Mouse (Mus musculus) embryonic facial prominence, embryonic 11.5 days (tissue): Measurements from ENCODE around the gene Rad23a. TPM values are rescaled to one million over a fixed set of nuclear protein-coding genes. Genes with fewer than 3 reads are reported as not detected.

ENCODE experiments used
- ATAC-seq: fragments of 200-750 bp; cut with Nextera tagmentation; replicated peaks from 2 replicates; pipeline ENCODE4 v1.8.0; 2017; ENCODE audit warnings: low read depth; ENCODE audit not compliant: insufficient number of reproducible peaks, low FRiP score, low TSS enrichment
- DNase-seq: peaks from one replicate; pipeline ENCODE4 v3.0.0-alpha.2; 2015; ENCODE audit warnings: low spot score
- H3K27ac ChIP-seq: fragments of 300-500 bp; sonication (generic); replicated peaks from 2 replicates; pipeline ENCODE4 v1.5.1; 2014; ENCODE audit warnings: mild to moderate bottlenecking, low read depth, low read length, control low read depth
- H3K27me3 ChIP-seq: fragments of 300-500 bp; sonication (generic); 2 replicates; pipeline ENCODE4 v1.6.1; 2014; ENCODE audit warnings: mild to moderate bottlenecking, low read length, moderate library complexity, mixed read lengths; ENCODE audit not compliant: control insufficient read depth, insufficient read depth
- H3K36me3 ChIP-seq: fragments of 300-500 bp; sonication (generic); replicated peaks from 2 replicates; pipeline ENCODE4 v1.6.1; 2014; ENCODE audit warnings: low read depth, mild to moderate bottlenecking, low read length, moderate library complexity, mixed read lengths; ENCODE audit not compliant: control insufficient read depth, insufficient read depth
- H3K4me1 ChIP-seq: fragments of 300-500 bp; sonication (generic); 2 replicates; pipeline ENCODE4 v1.6.1; 2014; ENCODE audit warnings: low read length, mixed read lengths; ENCODE audit not compliant: control insufficient read depth, insufficient read depth
- H3K4me2 ChIP-seq: fragments of 300-500 bp; sonication (generic); 2 replicates; pipeline ENCODE4 v1.6.1; 2014; ENCODE audit warnings: low read depth, mild to moderate bottlenecking, control low read depth, low read length, moderate library complexity
- H3K4me3 ChIP-seq: fragments of 300-500 bp; sonication (generic); 2 replicates; pipeline ENCODE4 v1.5.1; 2014; ENCODE audit warnings: low read depth, low read length, control low read depth
- H3K9ac ChIP-seq: fragments of 300-500 bp; sonication (generic); replicated peaks from 2 replicates; pipeline ENCODE4 v1.6.1; 2014; ENCODE audit warnings: mild to moderate bottlenecking, control low read depth, low read length
- H3K9me3 ChIP-seq: fragments of 300-500 bp; sonication (generic); replicated peaks from 2 replicates; pipeline ENCODE4 v1.6.1; 2016; ENCODE audit warnings: mild to moderate bottlenecking, low read length, inconsistent platforms, mixed read lengths; ENCODE audit not compliant: control insufficient read depth
- WGBS: fragments of 180-500 bp; shearing (Covaris S2); extraction: QIAGEN DNeasy Blood & Tissue Kit; methylation state at CpG from one replicate; pipeline ENCODE4 v1.1.7; 2014; 5-methylcytosine and 5-hydroxymethylcytosine counted together
- polyA plus RNA-seq: library from polyadenylated mRNA; unstranded; fragments of >200 nt; fragmentation: Nextera tagmentation; extraction: Ambion mirVana; gene quantifications from 2 replicates; pipeline ENCODE4 v1.2.1, GENCODE M21; 2014

Rad23a gene
- polyA plus RNA-seq, 1 experiment from 2014 or later, result 88.2 TPM

- no peak overlapping the region for H3K9ac ChIP-seq
- no peaks in the 10 kb centered on the region for H3K9me3 ChIP-seq
- ATAC-seq, result no peak
- no peak for DNase-seq
- no peak overlapping the region for H3K4me3 ChIP-seq
- H3K27me3 ChIP-seq, result peaks cover 91% of the 10 kb centered on the region
- no peak overlapping the region for H3K4me2 ChIP-seq
- H3K27ac ChIP-seq, result no peak overlapping the region
- no peaks in the 10 kb centered on the region for H3K4me1 ChIP-seq
- WGBS, result 85% methylated on average over 9 of the region's 9 CpGs
- no peaks in the 10 kb centered on the region for H3K36me3 ChIP-seq
Measured at GRCm38 (mm10) chr8:84793134-84793533, 47.3 kb downstream of the Rad23a start.

- WGBS, result 72% methylated on average over 12 of the region's 12 CpGs
- Histone ChIP-seq H3K27me3 (peaks cover 91% of the 10 kb centered on the region), H3K36me3 (no peaks in the 10 kb centered on the region), H3K4me1 (no peaks in the 10 kb centered on the region), H3K27ac (no peak overlapping the region), H3K4me3 (no peak overlapping the region), H3K9me3 (no peaks in the 10 kb centered on the region), H3K9ac (no peak overlapping the region), H3K4me2 (no peak overlapping the region)
- ATAC-seq, result no peak
- DNase-seq, result no peak
Measured at GRCm38 (mm10) chr8:84792429-84792947, 48.0 kb downstream of the Rad23a start.

GRCm38 (mm10) chr8:84790537-84790936 lies 49.9 kb downstream of the Rad23a start:
- Histone ChIP-seq H3K9ac (no peak overlapping the region), H3K4me2 (no peak overlapping the region), H3K36me3 (no peaks in the 10 kb centered on the region), H3K4me3 (no peak overlapping the region), H3K9me3 (no peaks in the 10 kb centered on the region), H3K27ac (no peak overlapping the region), H3K4me1 (no peaks in the 10 kb centered on the region), H3K27me3 (peaks cover 92% of the 10 kb centered on the region)
- no peak for ATAC-seq
- WGBS, result 66% methylated on average over 2 of the region's 2 CpGs
- DNase-seq, result no peak

- H3K4me1 ChIP-seq, result no peaks in the 10 kb centered on the region
- peaks cover 93% of the 10 kb centered on the region for H3K27me3 ChIP-seq
- H3K9ac ChIP-seq, result no peak overlapping the region
- no peaks in the 10 kb centered on the region for H3K9me3 ChIP-seq
- WGBS, result 76% methylated on average over 5 of the region's 9 CpGs
- H3K4me2 ChIP-seq, result no peak overlapping the region
- H3K4me3 ChIP-seq, result no peak overlapping the region
- DNase-seq (no peak), ATAC-seq (0 out of 2 replicates have a peak, but pooled peaks have one; percentile 27)
- H3K27ac ChIP-seq, result no peak overlapping the region
- no peaks in the 10 kb centered on the region for H3K36me3 ChIP-seq
Measured at GRCm38 (mm10) chr8:84789855-84790486, 50.5 kb downstream of the Rad23a start.

DNA sequence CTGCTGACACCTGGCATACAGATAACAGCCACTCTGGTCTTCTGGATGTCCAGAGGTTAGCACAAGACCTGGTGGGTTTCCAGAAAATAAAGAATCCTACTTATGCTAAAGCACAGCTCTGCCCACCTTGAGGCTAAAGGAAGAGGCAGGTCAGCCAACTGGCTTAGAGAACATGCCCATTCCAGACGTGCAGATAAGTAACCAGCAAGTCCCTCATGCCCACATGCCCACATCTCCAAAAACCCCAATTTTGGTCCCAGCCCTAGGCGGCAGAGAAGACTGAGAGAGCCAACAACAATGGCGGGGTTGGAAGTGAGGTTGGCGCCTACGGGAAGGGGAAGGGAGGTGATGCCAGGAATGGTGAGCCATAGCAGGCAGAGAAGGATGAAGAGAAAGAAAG lies 51.1 kb downstream of the Rad23a start:
- 51% methylated on average over 5 of the region's 5 CpGs for WGBS
- H3K4me2 ChIP-seq, result no peak overlapping the region
- H3K4me3 ChIP-seq, result no peak overlapping the region
- H3K9ac ChIP-seq, result no peak overlapping the region
- H3K4me1 ChIP-seq, result no peaks in the 10 kb centered on the region
- H3K36me3 ChIP-seq, result no peaks in the 10 kb centered on the region
- H3K9me3 ChIP-seq, result no peaks in the 10 kb centered on the region
- no peak for ATAC-seq
- no peak overlapping the region for H3K27ac ChIP-seq
- DNase-seq, result no peak
- peaks cover 93% of the 10 kb centered on the region for H3K27me3 ChIP-seq

DNA sequence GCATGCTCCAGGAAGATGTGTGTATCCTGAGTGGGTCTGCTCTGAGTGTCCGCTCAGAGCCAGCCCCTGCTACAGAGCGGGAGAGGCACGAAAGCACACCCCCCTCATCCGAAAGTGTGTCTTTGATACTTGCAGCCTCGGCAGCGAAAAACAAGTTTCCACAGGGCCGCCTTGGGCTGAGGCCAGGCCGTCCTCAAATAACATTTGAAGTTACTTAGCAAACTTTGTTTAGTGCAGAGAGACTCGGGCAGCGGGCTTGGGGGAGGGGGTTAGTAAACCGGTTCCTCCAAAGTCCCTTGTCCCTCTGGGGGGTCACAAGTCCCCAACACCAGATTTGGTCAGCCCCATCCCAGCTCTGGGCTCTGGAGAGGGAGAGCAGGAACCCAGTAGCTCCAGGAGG lies 51.6 kb downstream of the Rad23a start:
- Histone ChIP-seq H3K9me3 (no peaks in the 10 kb centered on the region), H3K9ac (no peak overlapping the region), H3K4me3 (no peak overlapping the region), H3K36me3 (no peaks in the 10 kb centered on the region), H3K27ac (no peak overlapping the region), H3K4me2 (no peak overlapping the region), H3K4me1 (no peaks in the 10 kb centered on the region), H3K27me3 (peaks cover 93% of the 10 kb centered on the region)
- 9% methylated on average over 11 of the region's 11 CpGs for WGBS
- no peak for ATAC-seq
- DNase-seq, result no peak

GRCm38 (mm10) chr8:84787523-84788302 lies 52.8 kb downstream of the Rad23a start:
- no peaks in the 10 kb centered on the region for H3K9me3 ChIP-seq
- no peaks in the 10 kb centered on the region for H3K36me3 ChIP-seq
- DNase-seq, result no peak
- no peak overlapping the region for H3K4me3 ChIP-seq
- 2% methylated on average over 14 of the region's 14 CpGs for WGBS
- H3K9ac ChIP-seq, result no peak overlapping the region
- no peak overlapping the region for H3K4me2 ChIP-seq
- peaks cover 89% of the 10 kb centered on the region for H3K27me3 ChIP-seq
- H3K4me1 ChIP-seq, result no peaks in the 10 kb centered on the region
- ATAC-seq, result no peak
- no peak overlapping the region for H3K27ac ChIP-seq

DNA sequence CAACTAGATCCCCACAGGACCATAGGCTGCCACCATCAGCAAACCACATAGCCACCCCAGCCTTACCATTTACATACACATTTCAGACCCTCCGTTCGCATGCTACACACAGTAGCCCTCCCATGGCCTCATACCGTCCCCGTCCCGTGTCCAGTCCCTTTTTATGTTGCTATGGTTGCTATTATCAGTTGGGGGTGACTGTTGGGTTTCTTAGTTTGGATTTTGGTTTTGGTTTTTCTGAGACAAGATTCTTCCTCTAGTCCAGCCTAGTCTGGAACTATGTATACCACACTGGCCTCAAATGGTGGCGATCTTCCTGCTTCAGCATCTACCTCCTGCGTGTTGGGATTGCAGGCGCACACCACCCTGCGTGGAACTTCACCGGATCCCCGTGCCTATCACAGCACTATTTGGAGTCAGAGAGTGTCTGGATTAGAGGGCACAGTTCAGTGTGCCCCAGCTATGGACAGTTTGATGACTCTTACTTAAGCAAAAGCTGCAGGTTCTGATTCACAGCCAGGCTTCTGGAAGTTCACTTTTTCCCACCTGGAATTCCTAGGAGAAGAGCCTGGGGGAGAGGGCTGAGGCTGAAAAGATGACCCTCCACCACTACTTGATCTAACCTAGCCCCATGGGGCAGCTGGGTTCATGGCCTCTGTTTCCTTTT lies 53.5 kb downstream of the Rad23a start:
- Histone ChIP-seq H3K27ac (no peak overlapping the region), H3K9me3 (no peaks in the 10 kb centered on the region), H3K36me3 (no peaks in the 10 kb centered on the region), H3K4me1 (no peaks in the 10 kb centered on the region), H3K27me3 (peaks cover 89% of the 10 kb centered on the region), H3K4me2 (no peak overlapping the region), H3K4me3 (no peak overlapping the region), H3K9ac (no peak overlapping the region)
- ATAC-seq (no peak), DNase-seq (no peak)
- 3% methylated on average over 11 of the region's 11 CpGs for WGBS
